Mouse (Mus musculus) hindbrain, embryonic 12.5 days (tissue): ENCODE measurements at regions not wholly inside any gene's neighbourhood (a gene's known extent, or its start where the extent isn't known, plus 50 kb on each side); places are given as distances from the start of the nearest gene placed in this dataset.

Source experiments
- ATAC-seq: fragments of 200-750 bp; cut with Nextera tagmentation; 2 replicates; pipeline ENCODE4 v1.8.0; 2017; ENCODE audit warnings: moderate TSS enrichment; ENCODE audit not compliant: low FRiP score
- H3K27ac ChIP-seq: fragments of 300-500 bp; sonication (generic); 2 replicates; pipeline ENCODE4 v1.5.1; 2016; ENCODE audit warnings: mild to moderate bottlenecking
- H3K27me3 ChIP-seq: fragments of 300-500 bp; sonication (generic); 2 replicates; pipeline ENCODE4 v1.6.1; 2016; ENCODE audit warnings: mild to moderate bottlenecking
- H3K36me3 ChIP-seq: fragments of 300-500 bp; sonication (generic); 2 replicates; pipeline ENCODE4 v1.6.1; 2016; ENCODE audit warnings: mild to moderate bottlenecking
- H3K4me1 ChIP-seq: fragments of 300-500 bp; sonication (generic); 2 replicates; pipeline ENCODE4 v1.6.1; 2016
- H3K4me2 ChIP-seq: fragments of 300-500 bp; sonication (generic); replicated peaks from 2 replicates; pipeline ENCODE4 v1.6.1; 2016; ENCODE audit warnings: mild to moderate bottlenecking
- H3K4me3 ChIP-seq: fragments of 300-500 bp; sonication (generic); 2 replicates; pipeline ENCODE4 v1.5.1; 2016; ENCODE audit warnings: mild to moderate bottlenecking
- H3K9ac ChIP-seq: fragments of 300-500 bp; sonication (generic); 2 replicates; pipeline ENCODE4 v1.6.1; 2016; ENCODE audit warnings: mild to moderate bottlenecking, moderate library complexity
- H3K9me3 ChIP-seq: fragments of 300-500 bp; sonication (generic); replicated peaks from 2 replicates; pipeline ENCODE4 v1.6.1; 2016; ENCODE audit warnings: mild to moderate bottlenecking
- WGBS: fragments of 180-500 bp; shearing (Covaris S2); methylation state at CpG from one replicate; pipeline ENCODE4 v1.1.7; 2016; 5-methylcytosine and 5-hydroxymethylcytosine counted together

DNA sequence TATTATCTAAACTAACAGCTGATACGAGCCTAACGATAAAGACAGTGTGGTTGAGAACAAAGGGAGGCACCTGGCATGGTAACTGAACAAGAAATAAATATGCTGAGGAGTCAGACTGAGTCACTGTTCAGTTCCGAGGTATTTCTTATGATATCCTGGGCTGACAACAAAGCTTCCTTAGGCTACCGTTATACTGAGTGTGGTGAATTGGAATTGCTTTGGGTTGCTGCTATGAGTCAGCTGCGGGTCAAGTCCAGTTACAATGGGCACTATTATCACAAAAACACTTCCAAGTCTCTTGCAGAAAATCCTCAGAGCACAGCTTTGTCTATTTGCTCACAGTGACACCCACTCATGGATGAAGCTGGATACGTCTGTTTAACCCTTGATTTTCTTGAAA is 199.5 kb upstream of the Tenm3 start:
- Histone ChIP-seq H3K27me3 (no peaks in the 10 kb centered on the region), H3K4me1 (no peaks in the 10 kb centered on the region), H3K27ac (no peak overlapping the region), H3K9ac (no peak overlapping the region), H3K9me3 (no peaks in the 10 kb centered on the region), H3K36me3 (no peaks in the 10 kb centered on the region), H3K4me2 (no peak overlapping the region), H3K4me3 (no peak overlapping the region)
- ATAC-seq, result no peak
- 74% methylated on average over 6 of the region's 6 CpGs for WGBS

DNA sequence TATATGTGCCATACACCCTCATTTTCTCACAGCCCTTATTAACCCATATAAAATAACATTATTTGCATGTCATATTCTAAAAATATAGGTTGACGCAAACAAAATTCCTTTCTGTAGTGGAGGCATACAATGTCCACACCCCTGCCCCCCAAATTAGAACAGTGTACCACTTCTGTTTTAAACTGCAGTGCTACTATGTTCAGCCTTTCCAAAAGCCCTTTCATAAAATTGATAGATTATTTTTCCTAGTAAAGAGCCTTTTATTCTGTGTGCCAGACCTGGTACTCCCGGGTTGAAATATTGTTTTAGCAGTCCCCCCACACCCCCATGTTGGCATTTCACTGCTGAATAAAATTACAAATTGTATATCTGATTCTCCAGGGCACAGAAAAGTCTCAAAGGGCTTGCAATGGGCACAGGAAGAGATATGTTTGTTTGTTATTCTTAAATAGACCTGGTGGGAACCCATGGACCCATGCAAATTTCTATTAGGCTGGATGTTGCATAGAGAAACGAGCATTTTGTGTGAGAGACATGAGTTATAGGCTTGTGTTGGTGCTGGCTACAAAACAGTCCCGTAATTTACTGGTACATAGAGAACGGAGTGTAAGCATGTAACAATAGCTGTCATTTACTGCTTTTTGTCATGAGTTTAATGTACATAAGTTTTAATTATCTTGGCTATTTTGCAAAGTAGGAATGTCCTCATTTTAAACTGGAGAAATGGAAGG is 192.4 kb upstream of the Tenm3 start:
- 80% methylated on average over 5 of the region's 5 CpGs for WGBS
- no peak for ATAC-seq
- no peak overlapping the region for H3K4me2 ChIP-seq
- H3K4me3 ChIP-seq, result no peak overlapping the region
- no peak overlapping the region for H3K9ac ChIP-seq
- no peaks in the 10 kb centered on the region for H3K36me3 ChIP-seq
- H3K27me3 ChIP-seq, result no peaks in the 10 kb centered on the region
- H3K9me3 ChIP-seq, result 0 out of 2 replicates have a peak, but pooled peaks cover 4% of the 10 kb centered on the region
- H3K4me1 ChIP-seq, result no peaks in the 10 kb centered on the region
- H3K27ac ChIP-seq, result no peak overlapping the region

DNA sequence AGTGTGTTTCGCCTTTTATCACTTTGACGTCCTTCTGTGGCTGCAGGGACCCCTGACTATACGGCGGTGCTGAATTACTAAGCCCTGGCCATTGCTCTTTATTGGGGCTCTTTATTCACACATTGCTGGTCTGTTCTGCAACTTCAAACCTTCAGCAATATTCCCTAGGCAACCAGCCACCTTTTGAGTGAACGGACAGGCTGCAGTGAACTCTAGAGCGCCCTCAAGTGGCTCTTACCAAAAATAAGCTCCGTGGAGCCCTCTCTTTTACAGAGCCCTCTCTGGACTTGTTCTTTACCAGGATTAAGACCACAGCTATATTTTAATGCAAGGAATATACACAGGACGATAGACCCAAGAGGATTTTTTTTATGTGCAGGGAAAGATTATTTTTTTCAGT is 191.8 kb upstream of the Tenm3 start:
- no peaks in the 10 kb centered on the region for H3K36me3 ChIP-seq
- H3K9ac ChIP-seq, result no peak overlapping the region
- H3K4me2 ChIP-seq, result no peak overlapping the region
- no peaks in the 10 kb centered on the region for H3K4me1 ChIP-seq
- no peak overlapping the region for H3K4me3 ChIP-seq
- no peak overlapping the region for H3K27ac ChIP-seq
- no peaks in the 10 kb centered on the region for H3K27me3 ChIP-seq
- WGBS, result 34% methylated on average over 8 of the region's 8 CpGs
- ATAC-seq, result 0 out of 2 replicates have a peak, but pooled peaks have one; percentile 19
- 0 out of 2 replicates have a peak, but pooled peaks cover 4% of the 10 kb centered on the region for H3K9me3 ChIP-seq

DNA sequence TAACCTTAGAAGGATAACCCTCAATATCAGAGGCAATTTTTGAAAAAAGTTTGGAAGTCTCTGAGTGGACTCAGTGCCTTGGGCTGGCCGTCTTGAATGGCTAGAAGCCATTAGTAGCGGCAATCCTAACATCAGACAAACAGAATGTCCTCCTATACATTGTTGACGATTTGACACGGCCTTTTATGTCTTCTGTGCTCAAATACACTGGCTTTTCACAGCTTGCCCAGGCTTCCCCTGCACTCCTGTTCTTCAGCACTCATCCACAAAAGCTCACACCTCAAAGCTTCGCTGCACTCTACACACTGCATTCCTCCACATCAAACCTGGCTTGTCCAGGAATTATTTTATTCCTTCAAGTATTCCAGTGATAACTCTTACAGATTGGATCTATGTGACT is 186.5 kb upstream of the Tenm3 start:
- ATAC-seq, result no peak
- H3K27me3 ChIP-seq, result no peaks in the 10 kb centered on the region
- no peak overlapping the region for H3K27ac ChIP-seq
- no peaks in the 10 kb centered on the region for H3K9me3 ChIP-seq
- no peak overlapping the region for H3K4me2 ChIP-seq
- H3K4me3 ChIP-seq, result no peak overlapping the region
- WGBS, result 37% methylated on average over 5 of the region's 5 CpGs
- no peak overlapping the region for H3K9ac ChIP-seq
- no peaks in the 10 kb centered on the region for H3K36me3 ChIP-seq
- H3K4me1 ChIP-seq, result no peaks in the 10 kb centered on the region

DNA sequence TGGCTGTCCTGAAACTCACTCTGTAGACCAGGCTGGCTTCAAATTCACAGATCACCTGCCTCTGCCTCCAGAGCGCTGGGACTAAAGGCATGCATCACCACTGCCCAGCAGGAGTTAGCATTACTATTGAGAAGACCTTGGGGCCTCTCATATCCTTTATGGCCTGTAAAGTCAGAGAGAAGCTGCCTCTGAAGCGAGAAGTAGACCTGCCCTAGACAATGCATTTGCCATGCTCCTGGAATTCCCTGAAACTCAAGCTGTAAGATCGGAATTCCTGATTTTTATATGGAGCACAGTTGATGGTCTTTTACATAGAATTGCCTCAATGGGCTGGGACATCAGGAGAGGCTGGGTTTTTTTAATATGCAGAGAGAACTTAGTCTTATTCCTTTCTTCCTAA is 174.0 kb upstream of the Tenm3 start:
- no peaks in the 10 kb centered on the region for H3K36me3 ChIP-seq
- H3K27ac ChIP-seq, result no peak overlapping the region
- H3K9me3 ChIP-seq, result no peaks in the 10 kb centered on the region
- no peak overlapping the region for H3K4me3 ChIP-seq
- no peak overlapping the region for H3K4me2 ChIP-seq
- no peaks in the 10 kb centered on the region for H3K4me1 ChIP-seq
- WGBS, result 67% methylated on average over 3 of the region's 3 CpGs
- no peak for ATAC-seq
- no peaks in the 10 kb centered on the region for H3K27me3 ChIP-seq
- no peak overlapping the region for H3K9ac ChIP-seq

GRCm38 (mm10) chr8:49015701-49016100 is 171.9 kb upstream of the Tenm3 start:
- Histone ChIP-seq H3K27me3 (no peaks in the 10 kb centered on the region), H3K4me3 (no peak overlapping the region), H3K4me1 (no peaks in the 10 kb centered on the region), H3K9me3 (no peaks in the 10 kb centered on the region), H3K27ac (no peak overlapping the region), H3K9ac (no peak overlapping the region), H3K4me2 (no peak overlapping the region), H3K36me3 (no peaks in the 10 kb centered on the region)
- ATAC-seq, result no peak
- 91% methylated on average over 7 of the region's 7 CpGs for WGBS

DNA sequence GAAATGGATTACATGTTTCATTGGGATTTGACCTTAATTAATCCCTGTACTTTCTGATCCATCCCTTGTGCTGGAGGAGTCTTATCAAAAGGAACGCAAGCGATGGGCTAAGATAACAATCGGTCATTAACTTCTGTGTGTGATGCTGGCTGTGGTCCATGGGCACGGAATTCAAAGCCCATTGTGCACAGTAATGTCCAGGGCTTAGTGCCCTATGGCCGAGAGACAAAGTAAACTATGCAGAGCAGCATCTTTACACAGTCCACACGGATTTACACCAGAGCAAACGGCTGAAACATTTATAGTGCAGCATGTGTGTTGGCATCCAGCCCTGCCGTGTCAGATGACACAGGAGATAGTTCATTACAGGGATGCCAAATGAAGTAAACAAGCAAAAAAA is 171.4 kb upstream of the Tenm3 start:
- Histone ChIP-seq H3K27ac (no peak overlapping the region), H3K4me1 (no peaks in the 10 kb centered on the region), H3K27me3 (no peaks in the 10 kb centered on the region), H3K36me3 (no peaks in the 10 kb centered on the region), H3K9me3 (no peaks in the 10 kb centered on the region), H3K4me3 (no peak overlapping the region), H3K9ac (no peak overlapping the region), H3K4me2 (no peak overlapping the region)
- WGBS, result 64% methylated on average over 8 of the region's 8 CpGs
- ATAC-seq, result no peak

- Histone ChIP-seq H3K36me3 (no peaks in the 10 kb centered on the region), H3K4me2 (no peak overlapping the region), H3K9me3 (no peaks in the 10 kb centered on the region), H3K4me3 (no peak overlapping the region), H3K4me1 (no peaks in the 10 kb centered on the region), H3K27me3 (no peaks in the 10 kb centered on the region), H3K9ac (no peak overlapping the region), H3K27ac (no peak overlapping the region)
- ATAC-seq, result no peak
- 71% methylated on average over 11 of the region's 11 CpGs for WGBS
Observed at GRCm38 (mm10) chr8:49006236-49006965, 162.7 kb upstream of the Tenm3 start.

- Histone ChIP-seq H3K4me3 (no peak overlapping the region), H3K4me2 (no peak overlapping the region), H3K36me3 (no peaks in the 10 kb centered on the region), H3K9me3 (no peaks in the 10 kb centered on the region), H3K4me1 (no peaks in the 10 kb centered on the region), H3K9ac (no peak overlapping the region), H3K27ac (no peak overlapping the region), H3K27me3 (no peaks in the 10 kb centered on the region)
- ATAC-seq, result peak; percentile 81
- 57% methylated on average over 8 of the region's 8 CpGs for WGBS
Observed at GRCm38 (mm10) chr8:48981667-48982066, 137.9 kb upstream of the Tenm3 start.

GRCm38 (mm10) chr8:48980755-48981154 is 137.0 kb upstream of the Tenm3 start:
- Histone ChIP-seq H3K9me3 (no peaks in the 10 kb centered on the region), H3K4me3 (no peak overlapping the region), H3K4me1 (no peaks in the 10 kb centered on the region), H3K36me3 (no peaks in the 10 kb centered on the region), H3K9ac (no peak overlapping the region), H3K27me3 (no peaks in the 10 kb centered on the region), H3K4me2 (no peak overlapping the region), H3K27ac (no peak overlapping the region)
- WGBS, result 86% methylated on average over 7 of the region's 7 CpGs
- no peak for ATAC-seq

DNA sequence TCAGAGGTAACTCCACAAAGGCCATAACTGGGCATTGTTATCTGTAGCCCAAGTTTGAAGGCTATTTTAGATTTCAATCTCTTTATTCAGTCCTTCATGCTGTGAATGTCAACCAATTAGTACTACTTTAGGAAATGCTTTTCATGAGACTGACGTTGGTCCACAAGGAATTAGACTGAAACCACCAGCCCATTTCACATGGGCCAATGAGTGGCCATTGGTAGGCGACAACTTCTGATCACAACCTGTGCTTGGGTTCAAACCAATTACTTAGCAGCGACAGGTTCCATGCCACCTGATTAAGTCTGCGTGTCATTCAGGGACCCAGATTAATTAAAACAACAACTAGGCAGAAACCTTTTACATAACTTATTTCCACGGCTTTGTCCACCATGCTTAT is 126.9 kb upstream of the Tenm3 start:
- no peaks in the 10 kb centered on the region for H3K36me3 ChIP-seq
- H3K27ac ChIP-seq, result no peak overlapping the region
- ATAC-seq, result no peak
- H3K4me1 ChIP-seq, result no peaks in the 10 kb centered on the region
- no peak overlapping the region for H3K9ac ChIP-seq
- H3K9me3 ChIP-seq, result no peaks in the 10 kb centered on the region
- WGBS, result 76% methylated on average over 5 of the region's 5 CpGs
- no peak overlapping the region for H3K4me2 ChIP-seq
- H3K27me3 ChIP-seq, result no peaks in the 10 kb centered on the region
- H3K4me3 ChIP-seq, result no peak overlapping the region

GRCm38 (mm10) chr8:48964929-48965328 is 121.2 kb upstream of the Tenm3 start:
- WGBS, result 86% methylated on average over 1 of the region's 1 CpGs
- Histone ChIP-seq H3K27me3 (no peaks in the 10 kb centered on the region), H3K27ac (no peak overlapping the region), H3K9ac (no peak overlapping the region), H3K4me2 (no peak overlapping the region), H3K36me3 (no peaks in the 10 kb centered on the region), H3K9me3 (no peaks in the 10 kb centered on the region), H3K4me3 (no peak overlapping the region), H3K4me1 (no peaks in the 10 kb centered on the region)
- no peak for ATAC-seq

- no peak; the same call in 1 of the 2 replicates for ATAC-seq
- Histone ChIP-seq H3K4me3 (no peak overlapping the region), H3K27ac (no peak overlapping the region), H3K27me3 (no peaks in the 10 kb centered on the region), H3K9ac (no peak overlapping the region), H3K4me2 (no peak overlapping the region), H3K9me3 (no peaks in the 10 kb centered on the region), H3K36me3 (no peaks in the 10 kb centered on the region), H3K4me1 (no peaks in the 10 kb centered on the region)
- 83% methylated on average over 5 of the region's 5 CpGs for WGBS
Observed at GRCm38 (mm10) chr8:48957614-48958013, 113.9 kb upstream of the Tenm3 start.
